Comparison of ENCODE assay signal across 18 mouse cellular contexts in genomic region chr1:60809166-60809565, GRCm38 (mm10).
DNase-seq lines count a peak whose midpoint lies in the region; ATAC-seq and TF ChIP-seq lines count a peak whose summit lies in the region.
"Had no signal": no experiment of that assay in that cellular context is flagged by ENCODE, and none has a peak within 500 bp of the region (broad histone marks: within the 10 kb centered on the region; RNA-seq: fewer than 3 reads in every experiment).

No protein-coding gene starts in this region.

- H3K27ac ChIP-seq in kidney, embryonic 15.5 days = no peak overlapping the region
- peak overlapping the region; percentile 29 for H3K27ac ChIP-seq in CH12.LX (ENCODE audit: insufficient read depth, low read depth)
- no peak overlapping the region for H3K27ac ChIP-seq in forebrain, embryonic 10.5 days
- H3K27ac ChIP-seq: hindbrain, embryonic 12.5 days; limb, embryonic 12.5 days; liver, embryonic 15.5 days; stomach, postnatal 0 days had no signal

- TF ChIP-seq RAD21 in CH12.LX (IDR thresholded peaks at IDR 0.05; ENCODE audit: low read depth, low read length) = no peak

- H3K9me3 ChIP-seq in kidney, embryonic 15.5 days (replicated peaks) = no peaks in the 10 kb centered on the region
- no peaks in the 10 kb centered on the region for H3K9me3 ChIP-seq in CH12.LX (replicated peaks; ENCODE audit: low read length)
- H3K9me3 ChIP-seq in forebrain, embryonic 10.5 days = no peaks in the 10 kb centered on the region
- H3K9me3 ChIP-seq: hindbrain, embryonic 12.5 days; limb, embryonic 12.5 days; liver, embryonic 15.5 days had no signal

- ATAC-seq in kidney, embryonic 15.5 days (replicated peaks; ENCODE audit: low FRiP score) = no peak
- ATAC-seq: forebrain, postnatal 0 days; intestine, embryonic 16.5 days; Patski had no signal

- peaks cover 6% of the 10 kb centered on the region; the same call in 1 of the 2 replicates for H3K4me1 ChIP-seq in kidney, embryonic 15.5 days
- peaks cover 17 to 71% of the 10 kb centered on the region in 2 experiments for H3K4me1 ChIP-seq in CH12.LX (ENCODE audit: control insufficient read depth in 1 of 2, insufficient read depth in 2 of 2)
- no peaks in the 10 kb centered on the region for H3K4me1 ChIP-seq in forebrain, embryonic 10.5 days
- H3K4me1 ChIP-seq: hindbrain, embryonic 12.5 days; limb, embryonic 12.5 days; liver, embryonic 15.5 days had no signal

- no peak for TF ChIP-seq POLR2A in CH12.LX (IDR thresholded peaks at IDR 0.05; ENCODE audit: low read depth, low read length)

- no peak for TF ChIP-seq EP300 in CH12.LX (IDR thresholded peaks at IDR 0.05; ENCODE audit: low read length)

- H3K9ac ChIP-seq in kidney, embryonic 15.5 days = no peak overlapping the region
- peak overlapping the region; percentile 54 for H3K9ac ChIP-seq in CH12.LX (ENCODE audit: insufficient read depth, low read depth)
- H3K9ac ChIP-seq: forebrain, postnatal 0 days; hindbrain, embryonic 12.5 days; limb, embryonic 12.5 days; liver, embryonic 15.5 days had no signal

- DNase-seq in cerebellum, postnatal 14 days = peak; percentile 16 to 23
- DNase-seq in cerebellum, adult 9-10 months = no peak
- peak; percentile 12 for DNase-seq in kidney, postnatal 14 days
- DNase-seq in CH12.LX (ENCODE audit: extremely low read depth) = no peak
- peak; percentile 24 to 58 for DNase-seq in heart, adult 9 months (ENCODE audit: low spot score in 2 of 2)
- no peak for DNase-seq in right cerebral cortex, postnatal 4 days
- no peak for DNase-seq in forebrain, embryonic 10.5 days (ENCODE audit: extremely low spot score, low spot score)
- DNase-seq: cerebellum, adult 11-12 months; forebrain, postnatal 0 days; midbrain, embryonic 14.5 days; thymus, postnatal 14 days had no signal

- WGBS in kidney, embryonic 15.5 days = 77% methylated on average over 12 of the region's 12 CpGs
- WGBS in forebrain, embryonic 10.5 days = 92% methylated on average over 12 of the region's 12 CpGs

- no peak overlapping the region for H3K4me3 ChIP-seq in kidney, embryonic 15.5 days (replicated peaks)
- peak overlapping the region in 2 of 3 experiments; percentile 37 to 62 for H3K4me3 ChIP-seq in CH12.LX (replicated peaks in 1 of 3; ENCODE audit: low read depth in 2 of 3, low read length in 2 of 3, poor library complexity in 1 of 3)
- H3K4me3 ChIP-seq in forebrain, embryonic 10.5 days = no peak overlapping the region
- H3K4me3 ChIP-seq: hindbrain, embryonic 12.5 days; limb, embryonic 12.5 days; liver, embryonic 15.5 days had no signal

- dilution Hi-C loops in CH12.LX (cut with MboI; ENCODE audit: extremely low pct_ligation_motif_present, extremely low pct_unique_long_range_greater_than_20kb, low sequenced_read_pairs) = no loop called here

- in situ Hi-C loops in CH12.LX (cut with MboI; ENCODE audit: low pct_ligation_motif_present, low pct_unique_long_range_greater_than_20kb, low sequenced_read_pairs) = loop anchor here (25.0 kb wide), 1 partner anchor 247 kb away; the partner anchor contains the start of gene Raph1

- no peak overlapping the region for H3K4me2 ChIP-seq in kidney, embryonic 15.5 days
- peak overlapping the region; percentile 96 for H3K4me2 ChIP-seq in CH12.LX (ENCODE audit: insufficient read depth, low read depth, poor library complexity, severe bottlenecking)
- H3K4me2 ChIP-seq: hindbrain, embryonic 12.5 days; limb, embryonic 12.5 days; liver, embryonic 15.5 days had no signal

- no peaks in the 10 kb centered on the region for H3K27me3 ChIP-seq in kidney, embryonic 15.5 days
- no peaks in the 10 kb centered on the region for H3K27me3 ChIP-seq in CH12.LX (replicated peaks)
- no peaks in the 10 kb centered on the region for H3K27me3 ChIP-seq in forebrain, embryonic 10.5 days (ENCODE audit: poor library complexity, severe bottlenecking)
- H3K27me3 ChIP-seq: hindbrain, embryonic 12.5 days; limb, embryonic 12.5 days; liver, embryonic 15.5 days; Patski had no signal

- no peak for TF ChIP-seq CTCF in CH12.LX (conservative IDR thresholded peaks at IDR 0.05 in 1 of 2, IDR thresholded peaks at IDR 0.05 in 1 of 2; ENCODE audit: low read depth in 2 of 2, low read length in 2 of 2)

- no peaks in the 10 kb centered on the region for H3K36me3 ChIP-seq in kidney, embryonic 15.5 days
- peaks cover 0 to 7% of the 10 kb centered on the region in 2 experiments for H3K36me3 ChIP-seq in CH12.LX (replicated peaks in 1 of 2; ENCODE audit: control insufficient read depth in 1 of 2, insufficient read depth in 1 of 2, low read length in 1 of 2)
- no peaks in the 10 kb centered on the region for H3K36me3 ChIP-seq in forebrain, embryonic 10.5 days (replicated peaks)
- H3K36me3 ChIP-seq: hindbrain, embryonic 12.5 days; limb, embryonic 12.5 days; liver, embryonic 15.5 days had no signal

- H3K79me2 ChIP-seq in CH12.LX (replicated peaks; ENCODE audit: control insufficient read depth, extremely low read depth, insufficient read depth, poor library complexity, severe bottlenecking) = peaks cover 50% of the 10 kb centered on the region

TF ChIP-seq in CH12.LX, 34 proteins besides CTCF, POLR2A, EP300 and RAD21:
- no peak for TF ChIP-seq MAZ (IDR thresholded peaks at IDR 0.05; ENCODE audit: low read depth, low read length)
- no peak for TF ChIP-seq PAX5 (IDR thresholded peaks at IDR 0.05; ENCODE audit: low read length)
- TF ChIP-seq BHLHE40 (IDR thresholded peaks at IDR 0.05; ENCODE audit: low read depth, low read length) = no peak
- TF ChIP-seq MXI1 (IDR thresholded peaks at IDR 0.05; ENCODE audit: low read depth, low read length) = no peak
- TF ChIP-seq NELFE (IDR thresholded peaks at IDR 0.05; ENCODE audit: low read depth, low read length) = no peak
- TF ChIP-seq ZKSCAN1 (IDR thresholded peaks at IDR 0.05; ENCODE audit: borderline replicate concordance, low read depth, low read length) = no peak
- no peak for TF ChIP-seq GABPA (IDR thresholded peaks at IDR 0.05; ENCODE audit: insufficient replicate concordance, low read depth, low read length)

Comparison
In these comparisons a context has a peak if more than half of its experiments do, and no peak if none do; other contexts are left out.
1. DNase-seq: peak in cerebellum, postnatal 14 days (2 of 2), kidney, postnatal 14 days (single experiment) and heart, adult 9 months (2 of 2); none in cerebellum, adult 9-10 months (single experiment), CH12.LX (single experiment), right cerebral cortex, postnatal 4 days (single experiment) and forebrain, embryonic 10.5 days (single experiment).
2. H3K4me3 ChIP-seq: peak in CH12.LX (2 of 3); none in kidney, embryonic 15.5 days (single experiment) and forebrain, embryonic 10.5 days (single experiment).